Mouse (Mus musculus) CD4-positive, CD25-positive, alpha-beta regulatory T cell (primary cell): ENCODE results near the gene 4930550L24Rik. TPM values are rescaled to one million over a fixed set of nuclear protein-coding genes. Genes with fewer than 3 reads are reported as not detected.

ENCODE experiments used
- polyA plus RNA-seq: library from polyadenylated mRNA; unstranded; fragments of 100-300 nt; shearing (Covaris generic); gene quantifications from one replicate; pipeline ENCODE4 v1.2.1, GENCODE M21; 2017

4930550L24Rik gene
- polyA plus RNA-seq: not detected

GRCm38 (mm10) chrX:58909060-58909459 lies at the start of gene 4930550L24Rik:
Gene 4930550L24Rik (plus strand): TSS chrX:58909360.

